Mouse (Mus musculus): ENCODE data around the gene Lpin2.

- TF ChIP-seq POLR2A (IDR thresholded peaks at IDR 0.05; ENCODE audit: extremely low read depth, insufficient read depth, low read length) (no peak), CTCF (IDR thresholded peaks at IDR 0.05; ENCODE audit: low read depth, low read length) (no peak)
Measured at GRCm38 (mm10) chr17:71190589-71190988, 8.2 kb downstream of the Lpin2 start.

Measured in liver, adult 2 months (tissue).